Mouse (Mus musculus): ENCODE data around the gene Agmo. TPM values are rescaled to one million over a fixed set of nuclear protein-coding genes. Genes with fewer than 3 reads are reported as not detected.

Agmo gene
- total RNA-seq, 2 experiments from 2014 or later = 4.3 to 4.7 TPM

- DNase-seq (ENCODE audit: low spot score in 2 of 2) = no peak
Measured at GRCm38 (mm10) chr12:37614769-37615168, 373.3 kb downstream of the Agmo start.

DNA sequence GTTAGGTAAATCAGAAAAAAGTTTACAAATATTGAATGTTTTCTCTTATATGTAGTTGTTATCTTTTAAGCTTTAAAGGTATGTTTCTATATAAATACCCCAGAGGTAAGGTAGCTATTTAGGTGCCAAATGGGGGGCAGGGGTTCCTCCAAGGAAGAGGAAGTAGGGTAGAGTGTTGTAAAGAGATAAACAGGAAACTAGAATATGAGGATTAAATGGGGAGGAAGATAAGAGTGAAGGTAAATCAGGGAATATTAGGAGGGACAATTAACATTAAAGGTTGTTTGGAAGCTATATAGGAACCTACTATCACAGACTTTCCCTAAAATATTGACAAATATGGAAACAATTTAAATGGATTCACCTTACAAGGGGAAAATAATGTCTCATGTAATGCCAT lies 382.6 kb downstream of the Agmo start:
- no peak for DNase-seq (ENCODE audit: low spot score in 2 of 2)

Other genes starting within 250 kb of the Agmo start
- not detected for gene Meox2, start 133.1 kb upstream of the Agmo start, total RNA-seq (2021)